Mouse (Mus musculus) left cerebral cortex, adult 18-20 months (tissue): ENCODE data around the gene Sh2d1b2. TPM values are rescaled to one million over a fixed set of nuclear protein-coding genes. Genes with fewer than 3 reads are reported as not detected.
A peak's percentile ranks its signal among the peaks of the same experiment; 100 is the strongest.

Experiments
- DNase-seq, 2 experiments: peaks; one replicate each; pipeline ENCODE4 v3.0.0; 2021 to 2022; ENCODE audit warnings: low spot score in 2 of 2, mixed read lengths in 1 of 2
- total RNA-seq, 2 experiments: library from RNA; stranded (reverse); gene quantifications; 2 replicates each; pipeline ENCODE4 v1.2.3; 2021

The Sh2d1b2 gene
- total RNA-seq, 2 experiments from 2014 or later: not detected

DNA sequence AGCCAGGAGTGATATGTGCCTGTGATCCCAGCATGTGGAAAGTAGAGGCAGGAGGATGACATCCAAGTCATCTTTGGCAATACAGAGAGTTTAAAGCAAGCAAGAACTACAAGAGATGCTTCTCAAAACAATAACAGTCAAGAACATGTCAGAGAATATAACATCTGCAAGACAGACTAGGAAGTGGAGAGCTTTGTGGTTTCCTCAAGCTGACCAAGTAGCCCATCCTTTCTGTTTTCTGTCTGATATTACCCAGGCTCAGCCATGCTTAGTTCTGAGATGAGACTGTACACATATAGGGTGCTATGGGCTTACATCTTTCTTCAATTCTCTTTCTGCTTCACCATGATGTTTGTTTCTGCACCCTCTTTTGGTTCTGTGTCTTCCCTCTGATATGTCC is 40.7 kb downstream of the Sh2d1b2 start:
- DNase-seq: no peak

DNA sequence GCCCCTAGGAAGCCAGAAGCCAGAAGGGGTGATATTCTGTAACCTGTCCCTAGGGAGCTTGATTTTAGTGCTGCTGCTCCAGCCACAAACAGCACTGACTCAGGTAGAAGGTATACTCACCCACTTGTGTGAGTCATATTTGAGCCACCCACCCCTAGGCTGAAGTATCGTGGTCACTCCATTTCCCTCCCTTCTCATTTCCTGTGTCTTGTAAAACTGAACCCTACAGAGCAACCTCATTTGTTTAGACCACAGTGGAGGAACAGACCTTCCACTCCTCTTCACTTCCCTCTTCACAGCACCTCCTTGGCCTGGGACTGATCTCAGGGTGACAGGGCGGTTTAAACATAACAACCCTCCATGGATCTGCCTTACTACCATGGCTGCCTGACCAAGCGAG is 44.5 kb downstream of the Sh2d1b2 start, which contains the start of gene Sh2d1b1:
Sh2d1b1 (plus strand) TSS at position 305 of the 400 bp plus-strand sequence.
- no peak for DNase-seq

DNA sequence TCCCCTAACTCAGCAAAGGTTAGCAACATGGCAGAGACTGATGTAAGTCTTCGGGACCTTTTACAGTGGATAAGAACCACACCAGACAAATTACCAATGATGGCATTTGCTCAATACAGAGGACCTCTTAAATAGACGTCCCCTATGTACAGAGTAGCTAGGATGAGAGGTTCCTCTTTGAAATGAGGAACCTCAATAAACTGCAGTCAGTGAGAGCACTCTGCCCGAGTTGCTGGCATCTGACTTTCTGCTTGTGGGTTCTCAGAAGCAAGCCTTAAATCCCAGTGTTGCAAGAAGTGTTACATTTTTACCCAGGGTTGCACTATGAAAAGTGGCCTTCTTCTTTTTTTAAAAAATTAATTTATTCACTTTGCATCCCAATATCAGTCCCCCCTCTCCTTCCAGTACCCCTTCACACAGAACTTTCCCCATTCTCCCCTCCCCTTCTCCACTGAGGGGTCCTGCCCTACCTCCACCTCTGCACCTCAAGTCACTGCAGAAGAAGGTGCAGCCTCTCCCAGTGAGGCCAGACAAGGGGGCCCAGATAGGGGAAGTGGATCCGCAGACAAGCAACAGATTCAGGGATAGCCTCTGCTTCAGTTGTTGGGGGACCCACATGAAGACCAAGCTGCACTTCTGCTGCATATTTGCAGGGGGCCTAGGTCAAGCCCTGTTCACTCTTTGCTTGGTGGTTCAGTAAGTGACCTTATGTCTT is 50.0 kb downstream of the Sh2d1b2 start:
- DNase-seq: no peak

DNA sequence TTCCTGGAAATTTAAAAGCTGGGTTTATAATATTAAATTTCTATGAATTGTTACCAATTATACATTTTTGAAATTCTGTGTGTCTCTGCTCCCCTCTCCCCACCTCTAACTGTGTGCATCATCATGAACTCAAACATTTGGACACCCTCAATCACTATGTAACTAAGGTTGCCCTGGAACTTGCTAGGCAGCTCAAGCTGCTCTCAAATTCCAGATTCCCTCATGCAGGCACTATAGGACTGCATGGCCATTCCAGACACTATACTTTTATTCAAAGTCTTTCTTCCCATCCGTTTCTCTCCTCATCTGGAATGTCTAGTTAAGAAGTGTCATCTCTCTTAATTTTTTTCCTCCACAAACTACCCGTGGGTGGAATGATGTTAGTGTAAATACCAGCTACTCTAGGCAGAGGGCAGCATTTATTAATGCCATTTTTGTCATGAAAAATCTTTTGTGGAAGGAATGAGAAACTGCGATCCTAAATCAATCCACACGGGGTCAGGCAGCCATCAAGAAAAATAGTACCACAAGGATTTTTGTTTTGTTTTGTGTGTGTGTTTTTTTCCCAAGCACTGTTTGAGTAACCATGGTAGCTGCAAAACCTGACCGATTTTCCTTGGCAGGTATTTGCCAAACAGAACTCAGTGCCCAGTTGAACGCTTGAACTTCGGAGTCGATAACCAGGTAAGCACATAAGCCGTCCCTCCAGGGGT is 59.8 kb downstream of the Sh2d1b2 start:
- DNase-seq: peak; percentile 42 to 55

DNA sequence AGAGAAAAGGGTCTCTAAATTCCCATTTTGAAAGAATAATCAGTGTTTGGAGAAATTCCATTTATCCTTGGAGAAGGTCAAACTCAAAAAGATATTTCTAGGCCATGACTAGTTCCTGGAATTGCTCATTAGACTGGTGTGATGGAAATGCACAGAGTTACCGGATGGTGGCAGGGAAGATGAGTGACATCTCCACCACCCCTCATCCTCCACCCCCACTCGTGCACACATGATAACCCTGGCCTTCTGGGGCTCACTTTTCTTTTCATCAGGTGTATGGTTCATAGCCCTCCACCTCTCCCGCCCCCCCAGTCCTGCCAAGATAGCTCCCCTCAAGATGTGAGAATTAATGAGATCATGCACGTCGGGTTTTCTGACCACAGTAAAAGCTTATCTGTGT is 60.7 kb downstream of the Sh2d1b2 start:
- no peak for DNase-seq

DNA sequence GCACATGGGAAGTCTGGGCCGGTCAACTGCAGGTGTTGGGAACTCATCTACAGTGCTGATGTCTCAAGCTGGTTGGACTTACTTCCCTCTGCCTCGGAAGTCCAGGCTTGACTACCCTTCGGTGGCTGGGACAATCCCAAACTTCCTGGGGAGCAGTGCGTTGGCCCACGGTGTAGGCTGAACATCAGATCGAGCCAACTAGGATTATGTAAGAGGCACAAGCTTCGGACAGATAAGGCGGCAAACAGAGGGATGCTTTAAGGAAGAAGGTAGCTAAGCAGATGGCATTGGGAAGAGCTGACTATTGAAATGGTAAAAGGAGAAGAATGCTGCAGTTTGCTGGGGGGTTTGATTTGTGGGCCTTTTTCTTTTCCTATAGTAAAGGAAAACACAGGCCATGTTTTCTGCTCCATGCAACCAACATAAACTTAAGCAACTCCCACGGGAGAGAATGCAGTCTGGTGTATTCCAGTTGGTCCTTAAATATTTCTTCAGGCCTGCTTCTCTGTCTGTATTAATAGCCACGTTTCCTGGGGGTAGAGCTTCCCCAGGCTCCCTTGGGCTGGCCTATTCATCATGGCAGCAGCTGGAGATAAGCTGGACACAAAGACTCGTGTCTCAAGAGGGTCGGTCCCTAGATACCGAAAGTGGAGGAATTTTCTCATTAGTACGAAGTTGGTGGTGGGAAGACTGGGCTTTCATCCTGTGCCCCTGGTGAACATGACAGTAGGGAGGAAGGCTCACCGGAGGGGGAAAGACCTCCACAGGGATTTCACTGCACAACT is 62.4 kb downstream of the Sh2d1b2 start:
- peak in 1 of 2 experiments; percentile 40 for DNase-seq

DNA sequence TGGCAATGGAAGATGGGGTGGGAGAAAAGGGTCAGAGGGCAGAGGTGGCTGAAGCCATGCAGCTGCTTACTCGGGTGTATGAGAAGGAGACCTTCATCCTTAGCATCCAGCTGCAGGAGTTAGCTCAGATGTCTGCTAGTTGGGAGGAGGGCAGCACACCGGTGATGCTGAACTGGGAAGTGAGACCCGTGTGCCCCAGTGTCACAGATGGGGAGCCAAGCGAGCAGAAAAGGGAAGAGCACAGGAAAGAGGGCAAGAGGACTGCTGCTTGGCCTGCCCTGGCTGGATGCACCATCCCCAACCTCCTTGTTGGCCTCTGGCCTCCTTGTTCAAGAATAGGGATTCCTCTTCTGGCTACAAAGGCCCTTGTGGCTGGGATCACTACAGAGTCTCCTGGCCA is 66.9 kb downstream of the Sh2d1b2 start:
- DNase-seq: no peak

DNA sequence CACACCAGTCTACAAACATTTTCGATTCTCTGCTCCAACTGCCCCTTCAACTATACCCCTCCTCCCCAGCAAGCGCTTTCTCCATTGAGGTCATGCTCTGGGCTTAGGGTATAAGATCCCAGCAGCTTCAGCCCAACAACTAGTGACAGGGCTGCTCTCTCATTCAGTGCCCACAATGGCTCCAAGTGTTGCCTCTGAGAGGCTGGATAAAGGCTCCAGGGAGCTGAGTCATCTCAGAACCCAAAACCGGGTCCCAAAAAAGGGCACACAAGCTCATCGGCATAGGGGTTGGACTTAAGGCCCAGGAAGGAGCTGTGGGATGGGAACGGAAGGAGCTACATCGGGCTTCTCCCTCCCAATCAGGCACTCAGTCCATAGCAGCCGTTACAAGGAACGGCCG is 69.1 kb downstream of the Sh2d1b2 start:
- no peak for DNase-seq

DNA sequence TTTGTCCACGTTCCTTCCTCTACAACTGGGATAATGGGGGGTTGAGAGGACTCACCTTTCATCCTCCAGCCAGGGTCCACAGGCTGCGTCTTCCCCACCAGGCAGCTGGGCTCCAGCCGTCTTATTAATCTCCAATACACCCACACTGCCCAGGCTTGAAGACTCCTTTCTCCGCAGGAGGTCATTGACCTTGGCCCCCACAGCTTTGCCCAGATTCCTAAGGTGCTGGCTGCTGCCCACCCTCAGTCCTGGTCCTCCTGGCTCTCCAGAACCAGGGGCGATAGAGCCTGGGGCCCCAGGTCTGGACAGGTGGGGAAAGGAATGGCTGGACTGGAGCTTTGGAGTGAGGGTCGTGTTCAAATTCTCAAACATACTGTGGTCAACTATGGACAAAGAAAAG is 69.9 kb downstream of the Sh2d1b2 start:
- no peak for DNase-seq

DNA sequence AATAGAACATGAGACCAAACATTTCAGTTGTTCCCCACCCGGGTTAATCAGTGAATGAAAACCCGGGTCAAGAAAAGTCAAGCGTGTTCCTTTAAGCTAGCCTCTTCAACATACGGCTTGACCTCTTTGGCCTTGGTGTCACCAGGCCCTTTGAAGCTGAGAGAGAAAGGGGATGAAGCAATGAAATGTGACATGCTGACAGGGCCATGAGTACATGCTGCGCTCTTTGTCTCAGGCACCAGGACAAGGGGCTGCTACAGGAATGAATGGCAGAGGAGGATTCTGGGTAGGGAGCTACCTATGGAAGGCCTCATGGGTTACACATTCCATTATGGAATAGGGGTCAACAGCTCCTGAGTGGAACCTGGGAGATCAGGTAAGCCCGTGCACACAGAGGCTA is 70.6 kb downstream of the Sh2d1b2 start:
- DNase-seq: no peak

Other genes with a start within 250 kb of the Sh2d1b2 start
- 1 to 10 TPM; 7.0 to 7.2 TPM for gene Ddr2, start 122.0 kb upstream of the Sh2d1b2 start, total RNA-seq
- 10 to 100 TPM; 60.6 to 69.4 TPM for gene Uap1, start 57.8 kb upstream of the Sh2d1b2 start, total RNA-seq
- gene Uhmk1, start 17.4 kb upstream of the Sh2d1b2 start, total RNA-seq: 100 to 1,000 TPM; 139 to 148 TPM
- under 1 TPM in 1 of 2 experiments, not detected in 1; 0.12 TPM for gene Sh2d1b1, start 44.6 kb downstream of the Sh2d1b2 start, total RNA-seq
- 1 to 10 TPM; 2.1 to 2.2 TPM for gene Gm7694, start 73.6 kb downstream of the Sh2d1b2 start, total RNA-seq
- not detected for gene Spata46, start 76.1 kb downstream of the Sh2d1b2 start, total RNA-seq